Mouse (Mus musculus) embryonic facial prominence, embryonic 14.5 days (tissue): ENCODE results near the gene Smyd3. TPM values are rescaled to one million over a fixed set of nuclear protein-coding genes. Genes with fewer than 3 reads are reported as not detected.
A peak's percentile ranks its signal among the peaks of the same experiment; 100 is the strongest.

Experiments
- ATAC-seq: fragments of 200-750 bp; cut with Nextera tagmentation; 2 replicates; pipeline ENCODE4 v1.8.0; 2017; ENCODE audit warnings: low read depth, moderate number of reproducible peaks, moderate TSS enrichment
- DNase-seq: peaks from one replicate; pipeline ENCODE4 v3.0.0-alpha.2; 2015; ENCODE audit warnings: low spot score
- H3K27ac ChIP-seq: fragments of 300-500 bp; sonication (generic); replicated peaks from 2 replicates; pipeline ENCODE4 v1.5.1; 2014; ENCODE audit warnings: low read depth, mild to moderate bottlenecking, low read length, moderate library complexity
- H3K27me3 ChIP-seq: fragments of 300-500 bp; sonication (generic); replicated peaks from 2 replicates; pipeline ENCODE4 v1.6.1; 2014; ENCODE audit warnings: low read length; ENCODE audit not compliant: control insufficient read depth, insufficient read depth
- H3K36me3 ChIP-seq: fragments of 300-500 bp; sonication (generic); 2 replicates; pipeline ENCODE4 v1.6.1; 2014; ENCODE audit warnings: low read length, mixed read lengths; ENCODE audit not compliant: control insufficient read depth, insufficient read depth
- H3K4me1 ChIP-seq: fragments of 300-500 bp; sonication (generic); 2 replicates; pipeline ENCODE4 v1.6.1; 2014; ENCODE audit warnings: antibody characterized with exemption, low read length; ENCODE audit not compliant: control insufficient read depth, insufficient read depth
- H3K4me2 ChIP-seq: fragments of 300-500 bp; sonication (generic); 2 replicates; pipeline ENCODE4 v1.6.1; 2014; ENCODE audit warnings: low read depth, mild to moderate bottlenecking, low read length, moderate library complexity, mixed read lengths
- H3K4me3 ChIP-seq: fragments of 300-500 bp; sonication (generic); 2 replicates; pipeline ENCODE4 v1.5.1; 2014; ENCODE audit warnings: low read depth, mild to moderate bottlenecking, low read length
- H3K9ac ChIP-seq: fragments of 300-500 bp; sonication (generic); 2 replicates; pipeline ENCODE4 v1.6.1; 2014; ENCODE audit warnings: low read depth, mild to moderate bottlenecking, low read length, moderate library complexity, mixed read lengths
- H3K9me3 ChIP-seq: fragments of 300-500 bp; sonication (generic); 2 replicates; pipeline ENCODE4 v1.6.1; 2016; ENCODE audit warnings: low read length; ENCODE audit not compliant: control insufficient read depth
- WGBS: fragments of 180-500 bp; shearing (Covaris S2); extraction: QIAGEN DNeasy Blood & Tissue Kit; methylation state at CpG from one replicate; pipeline ENCODE4 v1.1.7; 2014; 5-methylcytosine and 5-hydroxymethylcytosine counted together
- polyA plus RNA-seq: library from polyadenylated mRNA; unstranded; fragments of >200 nt; fragmentation: Nextera tagmentation; extraction: Ambion mirVana; gene quantifications from 2 replicates; pipeline ENCODE4 v1.2.1, GENCODE M21; 2014

The Smyd3 gene
- polyA plus RNA-seq: 16.7 and 18.7 TPM in 2 replicates

DNA sequence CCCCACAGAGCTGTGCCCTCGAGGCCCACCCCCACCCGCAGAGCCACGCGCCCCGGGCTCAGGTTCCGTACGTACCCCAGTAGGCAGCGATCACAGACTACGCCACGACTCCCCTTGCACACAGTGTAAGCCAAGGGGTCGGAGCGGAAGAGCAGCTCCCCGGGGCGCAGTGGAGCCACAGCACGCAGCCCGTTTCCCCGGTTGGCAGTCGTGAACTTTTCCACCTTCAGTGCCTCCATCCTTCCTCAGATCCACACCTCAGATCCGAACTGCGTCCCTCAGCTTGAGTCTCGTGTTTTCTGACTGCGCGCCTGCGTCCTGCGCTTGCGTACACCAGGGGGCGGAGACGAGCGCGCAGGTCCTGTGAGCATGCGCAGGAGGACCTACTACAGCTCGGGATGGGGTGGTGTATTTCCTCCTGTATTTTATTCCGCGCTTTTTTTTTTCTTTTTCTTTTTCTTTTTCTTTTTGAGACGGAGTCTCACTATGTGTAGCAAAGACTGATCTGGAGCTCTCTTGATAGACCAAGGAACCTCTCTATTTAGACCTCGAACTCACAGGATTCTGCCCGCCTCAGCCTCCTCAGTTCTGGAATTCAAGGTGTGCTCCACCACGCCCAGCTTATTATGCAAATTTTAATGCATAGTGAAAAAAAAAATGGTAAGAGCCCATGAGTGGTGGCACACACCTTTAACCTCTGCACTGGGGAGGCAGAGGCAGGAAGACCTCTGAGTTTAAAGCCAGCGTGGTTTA is at the start of gene Smyd3:
Smyd3 (minus strand) TSS at position 329 of the 753 bp plus-strand sequence.
- DNase-seq: peak; percentile 91
- peak within 1 kb of the TSS; percentile 81 for H3K4me3 ChIP-seq
- H3K9ac ChIP-seq: peak within 1 kb of the TSS; percentile 73
- ATAC-seq: peak; percentile 90
- H3K4me1 ChIP-seq: 0 out of 2 replicates have a peak, but pooled peaks cover 4% of the 10 kb centered on the region
- no peaks in the 10 kb centered on the region for H3K9me3 ChIP-seq
- no peak within 1 kb of the TSS for H3K27ac ChIP-seq
- WGBS: 8% methylated on average over 36 of the region's 39 CpGs
- H3K27me3 ChIP-seq: no peaks in the 10 kb centered on the region
- H3K4me2 ChIP-seq: peak within 1 kb of the TSS; percentile 96
- no peaks in the 10 kb centered on the region for H3K36me3 ChIP-seq

- no peak overlapping the region for H3K4me3 ChIP-seq
- no peaks in the 10 kb centered on the region for H3K36me3 ChIP-seq
- H3K9me3 ChIP-seq: no peaks in the 10 kb centered on the region
- H3K27ac ChIP-seq: no peak overlapping the region
- no peak for ATAC-seq
- no peak overlapping the region for H3K4me2 ChIP-seq
- DNase-seq: no peak
- peaks cover 21% of the 10 kb centered on the region for H3K4me1 ChIP-seq
- no peak overlapping the region for H3K9ac ChIP-seq
- no peaks in the 10 kb centered on the region for H3K27me3 ChIP-seq
- WGBS: 54% methylated on average over 7 of the region's 7 CpGs
These were observed 49.7 kb upstream of the Smyd3 start for GRCm38 (mm10) chr1:179567558-179567957.

DNA sequence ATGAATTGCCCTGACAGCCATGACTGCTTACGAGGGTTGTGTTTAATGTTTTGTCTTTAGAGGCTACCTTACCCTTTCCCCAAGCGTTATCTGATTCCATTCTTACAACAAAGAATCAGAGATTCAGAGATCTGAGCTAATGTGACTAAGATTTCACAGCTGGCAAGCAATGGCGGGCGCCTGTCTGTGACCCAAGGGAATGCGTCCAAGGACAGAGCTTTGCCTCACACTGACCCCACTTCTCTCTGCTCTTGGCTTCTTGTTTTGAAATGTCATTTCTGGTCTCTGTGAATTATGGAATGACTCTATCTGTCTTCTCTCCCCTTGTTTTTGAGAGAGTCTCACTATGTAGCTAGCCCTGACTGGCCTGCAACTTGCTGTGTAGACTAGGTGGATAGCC is 46.1 kb upstream of the Smyd3 start:
- ATAC-seq: no peak
- DNase-seq: no peak
- no peak overlapping the region for H3K9ac ChIP-seq
- H3K9me3 ChIP-seq: no peaks in the 10 kb centered on the region
- H3K27ac ChIP-seq: 0 out of 2 replicates have a peak overlapping the region, but pooled peaks have one; percentile 19
- H3K4me3 ChIP-seq: no peak overlapping the region
- no peaks in the 10 kb centered on the region for H3K36me3 ChIP-seq
- H3K27me3 ChIP-seq: no peaks in the 10 kb centered on the region
- 67% methylated on average over 5 of the region's 5 CpGs for WGBS
- no peak overlapping the region for H3K4me2 ChIP-seq
- peaks cover 16% of the 10 kb centered on the region for H3K4me1 ChIP-seq

DNA sequence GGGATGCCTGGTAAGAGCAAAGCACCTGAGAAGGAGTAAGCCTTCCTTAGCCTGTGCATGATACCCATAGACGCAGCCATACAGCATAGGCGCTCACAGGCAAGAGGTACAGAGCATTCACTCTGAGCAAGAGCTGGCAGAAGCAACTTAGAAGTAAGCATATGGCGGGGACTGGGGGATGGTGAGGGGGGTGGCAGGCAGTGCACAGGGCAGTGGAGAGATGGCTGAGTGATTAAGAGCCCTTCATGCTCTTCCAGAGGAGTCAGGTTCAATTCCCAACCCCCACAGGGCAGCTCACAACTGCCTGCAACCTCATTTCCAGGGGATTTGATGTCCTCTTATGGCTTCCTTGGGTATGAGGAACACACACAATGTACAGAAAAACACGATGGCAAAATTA is 45.4 kb upstream of the Smyd3 start:
- no peak overlapping the region for H3K4me2 ChIP-seq
- no peaks in the 10 kb centered on the region for H3K36me3 ChIP-seq
- ATAC-seq: peak; percentile 60; the same call in 1 of the 2 replicates
- H3K27ac ChIP-seq: no peak overlapping the region
- peaks cover 16% of the 10 kb centered on the region for H3K4me1 ChIP-seq
- 79% methylated on average over 4 of the region's 4 CpGs for WGBS
- H3K9me3 ChIP-seq: no peaks in the 10 kb centered on the region
- no peak for DNase-seq
- no peak overlapping the region for H3K4me3 ChIP-seq
- no peak overlapping the region for H3K9ac ChIP-seq
- H3K27me3 ChIP-seq: no peaks in the 10 kb centered on the region

- H3K9me3 ChIP-seq: no peaks in the 10 kb centered on the region
- ATAC-seq (no peak), DNase-seq (no peak)
- 75% methylated on average over 6 of the region's 6 CpGs for WGBS
- H3K27me3 ChIP-seq: no peaks in the 10 kb centered on the region
- H3K4me2 ChIP-seq: no peak overlapping the region
- no peak overlapping the region for H3K4me3 ChIP-seq
- H3K4me1 ChIP-seq: peaks cover 5% of the 10 kb centered on the region; the same call in 1 of the 2 replicates
- H3K9ac ChIP-seq: no peak overlapping the region
- no peaks in the 10 kb centered on the region for H3K36me3 ChIP-seq
- H3K27ac ChIP-seq: no peak overlapping the region
These were observed 43.1 kb upstream of the Smyd3 start for GRCm38 (mm10) chr1:179560845-179561430.

- no peak overlapping the region for H3K4me3 ChIP-seq
- H3K27ac ChIP-seq: no peak overlapping the region; the same call in 1 of the 2 replicates
- ATAC-seq (no peak), DNase-seq (peak; percentile 69)
- H3K4me1 ChIP-seq: peaks cover 5% of the 10 kb centered on the region; the same call in 1 of the 2 replicates
- WGBS: 51% methylated on average over 11 of the region's 11 CpGs
- H3K9ac ChIP-seq: no peak overlapping the region
- no peaks in the 10 kb centered on the region for H3K27me3 ChIP-seq
- no peak overlapping the region for H3K4me2 ChIP-seq
- H3K36me3 ChIP-seq: no peaks in the 10 kb centered on the region
- H3K9me3 ChIP-seq: no peaks in the 10 kb centered on the region
These were observed 41.8 kb upstream of the Smyd3 start for GRCm38 (mm10) chr1:179559446-179560194.

DNA sequence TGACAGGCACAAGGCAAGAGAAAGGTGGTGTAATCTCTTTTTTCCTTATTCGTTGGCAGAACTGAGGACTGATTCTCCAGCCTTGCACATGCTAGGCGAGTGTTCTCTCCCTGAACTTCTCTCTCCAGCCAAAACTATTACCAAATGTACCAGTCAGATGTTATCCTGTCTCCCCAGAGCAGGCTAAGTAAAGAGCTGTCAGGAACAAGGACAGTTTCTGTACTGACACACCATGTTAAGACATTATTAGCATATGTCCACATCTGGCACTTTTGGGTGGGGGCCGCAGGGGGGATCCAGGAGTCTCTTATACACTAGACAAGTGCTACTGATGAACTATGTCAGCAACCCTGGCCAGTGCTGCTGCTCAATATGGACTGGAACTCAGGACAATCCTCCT is 39.1 kb upstream of the Smyd3 start:
- no peaks in the 10 kb centered on the region for H3K27me3 ChIP-seq
- no peaks in the 10 kb centered on the region for H3K9me3 ChIP-seq
- ATAC-seq (no peak), DNase-seq (no peak)
- no peak overlapping the region for H3K9ac ChIP-seq
- 84% methylated on average over 3 of the region's 3 CpGs for WGBS
- H3K4me1 ChIP-seq: no peaks in the 10 kb centered on the region; the same call in 1 of the 2 replicates
- no peak overlapping the region for H3K27ac ChIP-seq
- H3K4me2 ChIP-seq: no peak overlapping the region
- no peaks in the 10 kb centered on the region for H3K36me3 ChIP-seq
- no peak overlapping the region for H3K4me3 ChIP-seq

DNA sequence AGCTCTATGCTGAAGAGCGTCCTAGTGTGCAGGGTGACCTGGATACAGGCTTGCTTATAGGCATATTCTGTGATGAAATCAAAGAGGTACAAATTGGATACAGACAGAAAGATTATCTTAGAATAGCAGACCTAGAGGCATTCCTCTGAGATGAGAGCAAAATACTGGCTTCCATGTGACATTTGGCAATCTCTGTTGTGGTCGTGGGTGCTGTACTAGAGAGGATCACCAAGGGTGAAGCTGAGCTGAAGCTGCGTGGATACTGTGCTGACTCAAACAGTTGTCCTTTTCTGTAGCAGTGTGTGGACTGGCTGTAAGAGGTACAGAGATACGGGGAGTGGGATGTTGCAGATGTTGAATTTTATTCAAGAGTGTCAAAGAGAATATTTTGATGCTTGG is 36.1 kb upstream of the Smyd3 start:
- Histone ChIP-seq H3K9ac (no peak overlapping the region), H3K4me2 (no peak overlapping the region), H3K27me3 (no peaks in the 10 kb centered on the region), H3K9me3 (no peaks in the 10 kb centered on the region), H3K4me3 (no peak overlapping the region), H3K4me1 (no peaks in the 10 kb centered on the region; the same call in 1 of the 2 replicates), H3K36me3 (no peaks in the 10 kb centered on the region), H3K27ac (no peak overlapping the region)
- 65% methylated on average over 4 of the region's 4 CpGs for WGBS
- ATAC-seq (no peak), DNase-seq (no peak)
